Mouse (Mus musculus) macrophage (primary cell): Measurements from ENCODE around the gene Stau1. TPM values are rescaled to one million over a fixed set of nuclear protein-coding genes. Genes with fewer than 3 reads are reported as not detected.
A peak's percentile ranks its signal among the peaks of the same experiment; 100 is the strongest.

Experiments
- H3K27ac ChIP-seq: fragments of 350-480 bp; formaldehyde crosslinking; 2 replicates; pipeline ENCODE4 v1.9.0; 2021
- H3K36me3 ChIP-seq: fragments of 350-480 bp; formaldehyde crosslinking; 2 replicates; pipeline ENCODE4 v1.9.0; 2021; ENCODE audit errors: inconsistent target
- H3K4me3 ChIP-seq: fragments of 350-480 bp; formaldehyde crosslinking; 2 replicates; pipeline ENCODE4 v1.9.0; 2021; ENCODE audit errors: inconsistent target
- H3K79me2 ChIP-seq: fragments of 350-480 bp; formaldehyde crosslinking; 2 replicates; pipeline ENCODE4 v1.9.0; 2021; ENCODE audit errors: inconsistent target
- WGBS: methylation state at CpG from one replicate; pipeline ENCODE4 v1.1.7; 2026; ENCODE audit warnings: inconsistent platforms; ENCODE audit not compliant: missing documents; 5-methylcytosine and 5-hydroxymethylcytosine counted together
- polyA plus RNA-seq: library from polyadenylated mRNA; stranded (reverse); fragments of 250-400 nt; gene quantifications from 3 replicates; pipeline ENCODE4 v1.2.4, GENCODE M21; 2018; ENCODE audit warnings: inconsistent platforms

The Stau1 gene
- polyA plus RNA-seq, 1 experiment from 2014 or later = 69.7 TPM

DNA sequence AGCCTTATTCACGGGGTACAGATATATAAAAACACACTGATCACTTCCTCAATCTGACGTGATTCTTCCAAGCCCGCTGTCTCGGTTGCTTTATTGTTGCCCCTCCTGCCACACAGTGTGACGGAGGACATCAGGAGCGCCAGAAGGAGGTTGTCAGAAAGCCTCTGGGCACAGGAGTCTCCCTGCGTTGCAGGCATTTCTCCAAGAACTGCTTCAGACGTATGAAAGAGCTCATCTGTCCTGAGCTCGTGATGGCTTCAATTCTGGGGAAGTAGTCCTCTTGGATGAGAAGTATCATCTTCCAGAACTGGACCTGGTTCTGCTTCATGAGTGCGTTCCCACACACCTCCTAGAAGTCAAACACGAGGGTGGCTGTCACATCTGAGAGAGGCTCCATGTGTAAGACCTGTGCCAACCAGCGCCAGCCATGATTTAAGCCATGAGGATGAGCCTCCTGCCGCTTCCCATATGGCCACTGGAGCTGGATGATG is 10.9 kb upstream of the Stau1 start:
- Histone ChIP-seq H3K36me3 (no peaks in the 10 kb centered on the region), H3K4me3 (no peak overlapping the region), H3K27ac (no peak overlapping the region), H3K79me2 (no peaks in the 10 kb centered on the region)
- WGBS = 55% methylated on average over 13 of the region's 13 CpGs

DNA sequence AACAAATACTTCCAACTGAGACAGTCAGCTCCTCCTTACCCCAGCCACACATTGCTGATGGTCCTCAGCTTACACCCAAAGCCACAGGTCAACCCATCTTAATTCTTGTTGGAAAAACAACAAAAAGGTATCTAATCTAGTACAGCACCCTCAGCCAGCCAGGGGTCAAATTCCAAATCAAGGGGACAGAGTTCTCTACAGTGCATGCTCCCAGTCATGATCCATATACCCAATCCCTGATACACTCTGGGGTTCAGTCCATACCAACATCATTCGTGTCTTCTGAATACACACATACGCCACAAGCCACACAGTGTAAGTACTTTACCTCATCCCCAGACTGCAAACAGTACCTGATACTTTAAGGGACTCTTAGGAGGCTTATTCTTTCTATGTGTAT is 10.3 kb upstream of the Stau1 start:
- Histone ChIP-seq H3K36me3 (no peaks in the 10 kb centered on the region), H3K27ac (no peak overlapping the region), H3K4me3 (no peak overlapping the region), H3K79me2 (no peaks in the 10 kb centered on the region)
- WGBS = 88% methylated on average over 2 of the region's 2 CpGs

DNA sequence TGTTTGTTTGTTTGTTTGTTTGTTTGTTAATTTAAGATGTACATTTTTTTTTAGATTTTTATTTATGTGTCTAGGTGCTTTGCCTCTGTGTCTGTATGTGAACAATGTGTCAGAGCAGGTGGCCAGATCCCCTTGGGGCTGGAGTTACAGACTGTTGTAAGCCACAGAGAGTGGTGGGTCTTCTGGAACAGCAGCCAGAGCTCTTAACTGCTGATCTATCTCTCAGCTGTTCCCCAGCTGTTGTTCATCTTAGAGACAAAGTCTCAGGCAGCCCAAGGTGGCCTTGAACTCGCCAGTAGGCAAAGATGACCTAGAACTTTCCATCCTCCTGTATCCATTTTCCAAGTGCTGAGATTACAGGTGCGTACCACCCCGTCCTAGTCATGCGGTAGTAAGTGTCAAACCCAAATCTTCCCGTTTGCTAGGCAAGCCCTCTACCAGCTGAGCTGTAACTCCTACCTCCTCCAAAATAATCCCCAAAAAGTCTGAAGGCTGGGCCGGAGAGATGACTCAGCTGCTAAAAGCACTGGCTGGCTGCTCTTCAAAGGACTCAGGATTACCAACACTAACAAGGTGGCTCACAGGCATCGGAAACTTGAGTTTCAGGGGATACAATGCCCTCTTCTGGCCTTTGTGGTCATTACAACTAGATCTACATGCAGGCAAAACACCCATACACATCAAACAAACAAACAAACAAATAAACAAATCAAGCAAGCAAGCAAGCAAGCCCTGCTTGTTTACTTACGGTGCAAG is 8.2 kb upstream of the Stau1 start:
- Histone ChIP-seq H3K79me2 (no peaks in the 10 kb centered on the region), H3K36me3 (no peaks in the 10 kb centered on the region), H3K27ac (no peak overlapping the region), H3K4me3 (no peak overlapping the region)
- WGBS = 56% methylated on average over 8 of the region's 8 CpGs

DNA sequence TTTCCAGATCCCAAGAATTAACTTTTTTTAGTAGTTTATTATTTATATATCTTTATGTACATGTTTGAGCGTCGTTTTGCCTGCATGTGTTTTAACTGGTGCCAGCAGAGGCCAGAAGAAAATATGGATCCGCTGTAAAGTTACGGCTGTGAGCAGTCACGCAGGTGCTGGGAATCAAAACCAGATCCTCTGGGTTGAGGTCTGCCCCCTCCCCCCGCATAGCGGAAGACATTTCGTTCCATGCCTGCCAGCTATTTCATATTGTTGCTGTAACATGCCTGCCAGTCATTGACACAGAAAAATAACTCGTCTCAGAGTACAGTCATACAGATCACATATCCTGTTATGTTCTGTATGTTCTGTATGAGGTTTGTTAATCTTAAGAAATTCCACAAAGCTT is 5.4 kb upstream of the Stau1 start:
- 79% methylated on average over 7 of the region's 9 CpGs for WGBS
- no peaks in the 10 kb centered on the region for H3K36me3 ChIP-seq

DNA sequence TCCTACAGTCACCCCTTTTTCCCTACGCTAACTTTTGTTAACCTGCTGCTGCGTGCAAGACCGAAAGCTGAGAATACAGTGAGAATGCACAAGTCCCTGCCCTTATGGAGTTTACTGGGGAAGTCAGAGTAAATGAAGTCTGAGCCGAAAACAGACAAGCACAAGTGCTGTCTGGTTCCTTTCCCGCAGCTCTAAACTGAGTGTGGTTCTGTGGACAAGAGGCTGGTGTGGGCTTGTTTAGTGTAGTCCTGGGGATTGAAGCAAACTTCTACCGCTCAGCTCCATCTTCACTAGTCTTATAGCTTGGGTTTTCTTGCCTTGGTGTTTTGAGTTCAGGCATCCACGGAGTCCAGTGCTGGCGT is 415 bp upstream of the Stau1 start:
- Histone ChIP-seq H3K4me3 (peak overlapping the region; percentile 33), H3K79me2 (peaks cover 41% of the 10 kb centered on the region), H3K36me3 (no peaks in the 10 kb centered on the region), H3K27ac (peak overlapping the region; percentile 68)
- 35% methylated on average over 8 of the region's 8 CpGs for WGBS

More for the DNA sequence above, 5.4 kb upstream of the Stau1 start:
- H3K4me3 ChIP-seq = no peak overlapping the region
- no peaks in the 10 kb centered on the region for H3K79me2 ChIP-seq
- H3K27ac ChIP-seq = no peak overlapping the region

DNA sequence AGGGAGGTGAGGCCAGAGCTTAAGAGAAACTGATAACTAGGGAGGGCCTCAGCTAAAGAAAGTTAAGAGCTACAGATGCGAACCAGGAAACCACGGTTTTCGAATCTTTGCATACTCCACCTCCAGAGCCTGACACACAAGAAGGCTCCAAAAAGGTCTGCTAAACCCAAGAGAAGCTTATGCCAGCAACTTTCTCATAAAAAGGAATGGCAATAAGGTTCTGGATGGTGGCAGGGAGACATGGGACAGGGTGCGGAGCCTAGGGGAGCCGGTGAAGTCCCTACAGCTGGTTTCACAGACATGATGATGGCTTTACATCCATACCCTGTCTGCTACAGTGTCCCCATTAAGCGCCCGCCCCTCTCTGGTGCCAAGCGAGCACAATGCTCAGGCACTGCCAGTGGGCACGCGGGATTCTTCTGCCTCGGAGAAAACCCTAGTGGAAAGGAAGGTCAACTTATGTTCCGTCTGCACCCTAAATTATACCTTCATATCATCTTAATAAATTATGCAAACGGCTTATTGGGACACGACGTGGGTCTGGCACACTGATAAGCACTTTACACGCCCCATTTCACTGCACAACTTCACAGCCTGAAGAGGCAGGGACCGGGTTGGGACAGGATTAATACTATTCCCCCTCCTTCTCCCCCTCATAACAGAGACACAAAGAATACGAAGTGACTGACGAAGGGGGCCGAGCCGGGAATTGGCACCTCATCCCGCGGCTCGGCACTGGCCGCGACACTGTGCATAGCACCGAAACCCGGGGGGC is 891 bp downstream of the Stau1 start:
- WGBS = 3% methylated on average over 28 of the region's 28 CpGs
- no peaks in the 10 kb centered on the region for H3K36me3 ChIP-seq
- H3K4me3 ChIP-seq = peak overlapping the region; percentile 69
- H3K79me2 ChIP-seq = peaks cover 54% of the 10 kb centered on the region
- peak overlapping the region; percentile 39 for H3K27ac ChIP-seq

DNA sequence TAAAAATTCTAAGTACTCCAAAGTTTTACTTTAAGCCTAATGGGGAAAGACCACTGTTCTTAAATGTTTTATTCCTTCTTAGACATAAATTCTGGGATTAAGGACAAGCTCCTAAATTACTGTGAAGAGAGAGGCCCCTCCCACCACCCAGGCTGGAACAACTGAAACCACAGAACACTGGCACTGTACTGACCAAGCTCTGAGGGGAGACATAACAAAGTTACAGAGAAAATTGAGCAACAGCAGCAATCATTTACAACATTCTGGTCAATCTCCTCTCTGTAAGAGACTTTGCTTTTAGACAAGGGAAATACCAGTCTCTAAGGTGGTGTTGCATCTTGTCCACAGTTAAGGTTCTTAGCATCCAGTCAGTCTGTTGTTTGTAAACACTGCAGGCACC is 4.2 kb downstream of the Stau1 start:
- Histone ChIP-seq H3K36me3 (no peaks in the 10 kb centered on the region), H3K4me3 (no peak overlapping the region), H3K79me2 (peaks cover 87% of the 10 kb centered on the region), H3K27ac (no peak overlapping the region)

DNA sequence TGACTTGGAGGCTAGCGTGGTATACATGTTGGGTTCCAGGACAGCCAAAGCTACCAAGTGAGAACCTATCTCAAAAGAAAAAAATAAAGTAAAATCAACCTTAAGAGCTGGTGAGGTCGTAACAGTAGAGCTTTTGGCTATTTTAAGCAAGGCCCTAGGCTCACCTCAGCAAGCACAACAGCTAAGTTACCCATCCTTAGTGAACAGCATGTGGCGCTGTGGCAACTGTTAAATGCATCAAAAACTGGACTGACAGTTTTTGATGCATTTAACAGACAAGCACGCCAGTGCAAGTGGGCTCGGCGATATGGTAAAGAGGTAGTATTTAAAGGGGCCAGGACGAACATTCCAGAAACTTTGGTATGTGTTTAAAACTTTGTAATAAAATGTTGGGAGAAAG is 5.2 kb downstream of the Stau1 start:
- WGBS = 66% methylated on average over 7 of the region's 7 CpGs
- Histone ChIP-seq H3K27ac (no peak overlapping the region), H3K4me3 (no peak overlapping the region), H3K79me2 (peaks cover 97% of the 10 kb centered on the region), H3K36me3 (no peaks in the 10 kb centered on the region)

DNA sequence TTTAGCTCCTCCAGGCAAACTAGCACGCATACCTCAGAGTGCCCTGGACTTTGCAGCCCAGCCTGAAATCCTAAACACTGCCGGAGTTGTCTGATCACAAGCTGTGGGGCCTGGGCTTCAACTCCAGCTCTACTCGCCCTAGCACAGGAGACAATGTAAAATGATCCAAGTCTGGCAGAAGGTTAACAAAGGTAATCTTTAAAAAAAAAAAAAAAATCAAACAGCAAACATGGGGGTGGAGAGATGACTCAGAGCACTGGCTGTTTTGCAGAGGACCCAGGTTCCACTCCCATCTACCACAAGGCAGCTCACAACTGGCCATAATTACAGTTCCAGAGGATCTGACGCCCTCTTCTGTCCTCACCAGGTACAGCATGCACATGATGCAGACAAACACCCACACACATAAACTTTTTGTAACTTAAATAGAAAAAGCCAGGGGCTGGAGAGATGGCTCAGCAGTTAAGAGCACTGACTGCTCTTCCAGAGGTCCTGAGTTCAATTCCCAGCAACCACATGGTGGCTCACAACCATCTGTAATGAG is 12.7 kb downstream of the Stau1 start:
- Histone ChIP-seq H3K79me2 (peaks cover 100% of the 10 kb centered on the region), H3K36me3 (no peaks in the 10 kb centered on the region), H3K27ac (no peak overlapping the region), H3K4me3 (no peak overlapping the region)
- 92% methylated on average over 4 of the region's 4 CpGs for WGBS

DNA sequence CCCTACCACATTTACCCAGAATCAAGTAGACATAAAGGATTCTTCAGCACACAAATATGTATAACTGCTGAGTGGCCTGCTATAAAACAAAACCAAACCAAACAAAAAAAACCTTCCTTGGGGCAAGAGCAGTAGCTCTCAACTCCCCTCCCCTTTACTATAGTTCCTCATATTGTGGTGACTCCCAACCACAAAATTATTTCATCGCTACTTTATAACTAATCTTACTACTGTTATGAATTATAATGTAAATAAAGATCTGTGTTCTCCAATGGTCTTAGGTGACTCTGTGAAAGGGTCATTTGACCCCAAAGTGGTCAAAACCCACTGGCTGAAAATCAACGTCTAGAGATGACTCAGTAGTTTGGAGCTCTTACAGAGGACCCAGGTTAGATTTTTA is 15.9 kb downstream of the Stau1 start:
- 0% methylated on average over 2 of the region's 2 CpGs for WGBS
- no peak overlapping the region for H3K4me3 ChIP-seq
- peaks cover 99% of the 10 kb centered on the region for H3K79me2 ChIP-seq
- no peaks in the 10 kb centered on the region for H3K36me3 ChIP-seq
- H3K27ac ChIP-seq = peak overlapping the region; percentile 27

DNA sequence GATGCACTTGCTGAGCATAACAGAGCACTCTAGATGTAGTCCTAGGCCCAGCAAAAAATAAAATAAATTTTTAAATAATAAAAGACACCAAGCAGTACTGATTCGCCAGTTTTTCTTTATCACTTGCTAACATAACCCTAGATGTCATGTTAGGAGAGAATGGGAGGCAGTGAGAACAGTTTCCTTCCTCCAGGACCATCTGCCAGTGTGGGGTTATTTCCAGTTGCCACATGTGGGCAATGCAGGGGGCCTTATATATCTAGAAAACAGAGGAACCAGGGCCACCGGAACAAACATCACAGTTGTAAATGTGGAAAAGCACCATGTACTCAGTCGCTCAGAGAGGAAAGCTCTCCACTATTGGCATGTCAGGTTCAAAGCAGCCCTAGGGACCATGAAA is 18.6 kb downstream of the Stau1 start:
- Histone ChIP-seq H3K4me3 (no peak overlapping the region), H3K36me3 (no peaks in the 10 kb centered on the region), H3K79me2 (peaks cover 99% of the 10 kb centered on the region), H3K27ac (peak overlapping the region; percentile 86)
- WGBS = 15% methylated on average over 3 of the region's 3 CpGs

DNA sequence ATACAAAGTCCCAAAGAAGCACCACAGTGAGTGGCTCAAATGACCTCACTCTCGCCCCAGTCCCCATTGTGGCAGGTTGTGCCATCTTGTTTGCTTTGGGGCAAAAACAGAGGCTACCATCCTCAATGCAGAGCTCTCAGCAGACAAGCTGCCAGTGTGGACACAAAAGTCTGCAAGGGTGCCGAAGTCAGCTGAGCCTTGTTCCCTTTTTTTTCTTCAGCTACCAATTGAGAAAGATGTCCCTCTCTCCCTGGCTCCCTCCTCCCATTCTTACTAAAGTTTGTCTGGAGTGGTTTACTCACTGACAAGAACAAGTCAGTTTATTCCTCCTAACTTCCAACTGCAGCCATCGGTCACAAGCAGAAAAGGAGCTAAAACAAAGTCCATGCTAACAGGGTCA is 19.7 kb downstream of the Stau1 start:
- H3K4me3 ChIP-seq = no peak overlapping the region
- H3K36me3 ChIP-seq = no peaks in the 10 kb centered on the region
- 0% methylated on average over 3 of the region's 3 CpGs for WGBS
- peaks cover 99% of the 10 kb centered on the region for H3K79me2 ChIP-seq
- H3K27ac ChIP-seq = peak overlapping the region; percentile 86

DNA sequence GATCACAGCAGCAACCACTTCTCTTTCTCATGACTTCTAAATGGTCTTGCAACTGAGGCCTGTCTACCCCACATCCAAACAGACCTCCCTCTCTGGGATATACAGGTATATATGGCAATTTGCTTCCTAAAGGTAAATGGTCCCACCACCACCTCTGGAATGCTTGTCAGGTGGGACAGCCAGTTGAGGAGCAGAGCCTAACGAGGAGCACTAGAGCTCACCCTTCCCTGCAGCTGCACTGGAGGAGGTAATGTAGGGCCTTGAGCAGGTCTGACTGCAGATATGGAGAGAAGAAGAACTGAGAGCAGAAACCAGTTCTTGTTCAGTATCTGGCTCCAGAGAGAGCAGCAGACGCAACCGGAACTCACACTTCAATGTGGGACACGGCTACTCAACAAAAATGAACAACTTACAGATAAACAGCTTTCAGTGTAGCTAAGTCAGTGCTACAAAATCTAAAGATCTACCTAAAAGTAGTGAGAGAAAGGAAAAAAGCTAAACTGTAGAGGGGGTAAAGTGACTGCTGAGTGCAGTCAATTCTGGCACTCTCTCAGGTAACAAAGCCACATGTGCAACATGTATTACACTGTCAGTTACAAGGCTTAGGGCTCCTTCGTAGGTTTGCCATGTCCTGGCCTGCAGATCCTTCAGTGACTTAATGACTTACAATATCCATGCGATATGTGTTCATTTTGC is 21.8 kb downstream of the Stau1 start:
- H3K27ac ChIP-seq = peak overlapping the region; percentile 86
- H3K4me3 ChIP-seq = no peak overlapping the region
- 42% methylated on average over 6 of the region's 6 CpGs for WGBS
- H3K36me3 ChIP-seq = no peaks in the 10 kb centered on the region
- peaks cover 99% of the 10 kb centered on the region for H3K79me2 ChIP-seq

DNA sequence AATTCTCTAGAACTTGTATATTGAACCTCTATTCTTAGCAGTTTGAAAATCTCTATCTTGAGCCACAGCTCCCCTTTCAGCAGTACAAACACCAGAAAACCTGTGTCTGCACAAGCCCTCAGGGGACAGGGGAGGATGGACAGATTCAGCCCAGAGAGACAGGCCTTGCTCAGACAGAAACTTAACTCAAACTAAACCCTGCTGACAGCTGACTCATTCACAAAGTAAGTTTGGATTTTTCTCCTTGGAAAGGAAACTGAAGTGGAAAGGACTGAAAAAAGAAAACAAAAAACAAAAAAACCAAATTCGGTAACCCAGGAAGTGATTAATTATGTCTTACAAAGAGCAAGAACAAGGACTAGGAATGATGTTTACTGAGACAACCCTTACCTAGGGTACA is 22.9 kb downstream of the Stau1 start:
- 27% methylated on average over 1 of the region's 1 CpGs for WGBS
- Histone ChIP-seq H3K27ac (peak overlapping the region; percentile 31), H3K79me2 (peaks cover 98% of the 10 kb centered on the region), H3K4me3 (no peak overlapping the region), H3K36me3 (no peaks in the 10 kb centered on the region)
